Mouse (Mus musculus) midbrain, embryonic 14.5 days (tissue): ENCODE measurements at regions not wholly inside any gene's neighbourhood (a gene's known extent, or its start where the extent isn't known, plus 50 kb on each side); places are given as distances from the start of the nearest gene placed in this dataset.

Source experiments
- ATAC-seq: fragments of 200-750 bp; cut with Nextera tagmentation; 2 replicates; pipeline ENCODE4 v1.8.0; 2017; ENCODE audit warnings: moderate number of reproducible peaks, moderate library complexity; ENCODE audit not compliant: low FRiP score, low TSS enrichment
- DNase-seq: peaks from one replicate; pipeline ENCODE4 v3.0.0-alpha.2; 2015
- H3K27ac ChIP-seq: fragments of 300-500 bp; sonication (generic); replicated peaks from 2 replicates; pipeline ENCODE4 v1.5.1; 2014; ENCODE audit warnings: mild to moderate bottlenecking, low read depth, low read length, moderate library complexity
- H3K27me3 ChIP-seq: fragments of 300-500 bp; sonication (generic); 2 replicates; pipeline ENCODE4 v1.6.1; 2014; ENCODE audit warnings: low read length, control low read depth, mixed read lengths; ENCODE audit not compliant: control insufficient read depth, insufficient read depth
- H3K36me3 ChIP-seq: fragments of 300-500 bp; sonication (generic); 2 replicates; pipeline ENCODE4 v1.6.1; 2014; ENCODE audit warnings: low read length, control low read depth; ENCODE audit not compliant: control insufficient read depth, insufficient read depth
- H3K4me1 ChIP-seq: fragments of 300-500 bp; sonication (generic); 2 replicates; pipeline ENCODE4 v1.6.1; 2014; ENCODE audit warnings: mild to moderate bottlenecking, antibody characterized with exemption, low read length, control low read depth; ENCODE audit not compliant: control insufficient read depth, insufficient read depth
- H3K4me2 ChIP-seq: fragments of 300-500 bp; sonication (generic); 2 replicates; pipeline ENCODE4 v1.6.1; 2014; ENCODE audit warnings: mild to moderate bottlenecking, low read length, moderate library complexity
- H3K4me3 ChIP-seq: fragments of 300-500 bp; sonication (generic); replicated peaks from 2 replicates; pipeline ENCODE4 v1.5.1; 2014; ENCODE audit warnings: low read depth, low read length
- H3K9ac ChIP-seq: fragments of 300-500 bp; sonication (generic); replicated peaks from 2 replicates; pipeline ENCODE4 v1.6.1; 2014; ENCODE audit warnings: mild to moderate bottlenecking, low read length, moderate library complexity
- H3K9me3 ChIP-seq: fragments of 300-500 bp; sonication (generic); 2 replicates; pipeline ENCODE4 v1.6.1; 2016; ENCODE audit warnings: low read length, control low read depth, mixed read lengths; ENCODE audit not compliant: control insufficient read depth
- WGBS: fragments of 180-500 bp; shearing (Covaris S2); extraction: QIAGEN DNeasy Blood & Tissue Kit; methylation state at CpG from one replicate; pipeline ENCODE4 v1.1.7; 2014; 5-methylcytosine and 5-hydroxymethylcytosine counted together

DNA sequence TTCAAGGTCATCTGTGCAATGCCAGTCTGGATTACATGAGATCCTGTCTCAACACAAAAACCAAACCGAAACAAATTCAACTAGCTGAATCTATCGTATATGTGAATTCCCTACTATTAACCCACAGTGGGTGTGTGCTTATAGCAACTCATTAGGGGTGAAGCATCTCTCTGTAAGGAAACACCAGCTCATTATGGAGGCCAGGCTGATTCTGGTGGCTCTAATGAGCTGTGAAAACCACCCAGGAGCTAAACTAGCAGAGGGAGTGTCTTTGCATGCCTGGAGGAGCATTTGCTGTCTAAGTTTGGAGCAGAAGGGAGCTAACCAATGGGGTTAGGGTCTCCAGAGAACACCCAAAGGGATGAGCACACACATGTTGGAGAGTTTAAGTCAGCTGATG lies 54.1 kb upstream of the Adamts2 start:
- no peak for DNase-seq
- 0 out of 2 replicates have a peak, but pooled peaks cover 5% of the 10 kb centered on the region for H3K9me3 ChIP-seq
- 84% methylated on average over 2 of the region's 2 CpGs for WGBS
- H3K27ac ChIP-seq, result no peak overlapping the region
- no peaks in the 10 kb centered on the region for H3K4me1 ChIP-seq
- no peak for ATAC-seq
- no peak overlapping the region for H3K4me2 ChIP-seq
- no peaks in the 10 kb centered on the region for H3K36me3 ChIP-seq
- no peaks in the 10 kb centered on the region for H3K27me3 ChIP-seq
- H3K9ac ChIP-seq, result no peak overlapping the region
- no peak overlapping the region for H3K4me3 ChIP-seq

DNA sequence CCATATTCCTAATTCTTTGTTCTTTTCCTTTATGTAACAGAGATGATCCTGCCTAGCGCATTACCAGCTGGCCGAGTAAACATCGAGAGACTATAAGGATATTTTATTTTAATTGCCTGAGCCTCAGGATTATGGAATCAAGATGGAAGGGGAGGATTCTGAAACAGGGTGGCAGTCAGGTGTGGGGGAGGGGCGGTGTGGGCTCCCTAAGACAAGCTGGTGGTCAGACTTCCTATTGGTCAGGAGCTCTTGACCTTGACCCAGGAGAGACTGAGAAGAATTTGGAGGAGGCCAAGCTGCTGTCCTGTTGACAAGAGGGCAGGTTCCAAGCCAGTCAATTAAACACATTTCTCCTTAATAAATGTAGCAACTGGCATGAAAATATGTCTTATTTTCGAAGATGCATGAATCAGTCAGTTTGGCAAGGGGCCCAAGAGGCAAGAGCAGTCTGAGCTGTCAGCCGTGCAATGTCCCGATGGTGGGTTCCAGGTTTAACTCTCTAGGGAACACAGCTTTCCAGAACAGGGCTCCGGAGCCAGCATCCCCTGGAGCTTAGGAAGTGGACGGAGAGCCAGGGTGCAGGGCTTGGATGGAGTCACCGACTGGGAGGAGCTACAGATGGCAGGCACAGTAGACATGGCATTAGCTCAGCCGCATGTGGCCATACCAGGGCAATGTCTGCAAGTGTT lies 55.3 kb upstream of the Adamts2 start:
- no peak for ATAC-seq
- Histone ChIP-seq H3K36me3 (no peaks in the 10 kb centered on the region), H3K9ac (no peak overlapping the region), H3K4me1 (no peaks in the 10 kb centered on the region), H3K27ac (no peak overlapping the region), H3K4me2 (no peak overlapping the region), H3K9me3 (no peaks in the 10 kb centered on the region), H3K27me3 (no peaks in the 10 kb centered on the region), H3K4me3 (no peak overlapping the region)
- WGBS, result 83% methylated on average over 11 of the region's 11 CpGs
- DNase-seq, result no peak

DNA sequence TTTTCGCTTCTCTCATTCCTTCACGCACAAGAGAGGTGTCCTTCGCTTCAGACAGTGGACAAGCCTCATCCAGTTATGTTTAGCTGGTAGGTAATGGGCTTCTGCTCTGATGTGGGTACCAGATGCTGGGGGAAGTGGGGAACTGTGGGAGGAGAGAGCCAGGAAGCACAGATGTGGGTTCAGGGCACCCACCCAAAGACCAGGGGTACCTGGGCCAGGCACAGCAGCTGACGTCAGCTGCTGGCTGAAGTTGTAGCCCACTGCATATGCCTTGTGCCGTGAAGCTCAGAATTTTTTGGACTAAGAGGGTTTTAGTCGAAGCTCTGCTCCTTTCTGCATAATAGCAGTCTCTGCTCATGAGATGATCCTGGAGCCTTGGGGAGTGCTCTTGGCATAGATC lies 56.5 kb upstream of the Adamts2 start:
- no peak overlapping the region for H3K9ac ChIP-seq
- 83% methylated on average over 6 of the region's 6 CpGs for WGBS
- H3K4me2 ChIP-seq, result no peak overlapping the region
- H3K9me3 ChIP-seq, result no peaks in the 10 kb centered on the region
- H3K4me3 ChIP-seq, result no peak overlapping the region
- H3K27ac ChIP-seq, result no peak overlapping the region
- ATAC-seq, result no peak
- no peaks in the 10 kb centered on the region for H3K36me3 ChIP-seq
- no peaks in the 10 kb centered on the region for H3K4me1 ChIP-seq
- DNase-seq, result no peak
- H3K27me3 ChIP-seq, result no peaks in the 10 kb centered on the region

DNA sequence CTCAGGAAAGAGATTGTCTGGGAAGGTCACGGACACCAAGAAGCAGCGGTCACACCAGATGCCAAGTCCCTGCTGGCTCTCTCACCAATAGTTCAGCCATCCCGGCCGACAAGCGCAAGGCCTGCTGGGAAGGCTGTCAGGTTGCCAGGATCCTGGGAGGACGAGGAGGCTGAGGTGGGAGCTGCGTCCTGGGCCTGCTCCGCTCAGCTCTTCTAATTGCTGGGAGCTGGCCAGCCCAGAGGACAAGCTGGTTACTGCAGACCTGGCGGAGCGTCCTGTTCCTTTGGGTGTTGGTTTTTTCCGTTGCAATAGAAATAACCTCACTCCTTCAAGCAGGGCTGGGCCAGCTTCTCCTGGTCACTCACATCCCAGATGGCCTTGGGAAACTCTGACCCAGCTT lies 61.7 kb upstream of the Adamts2 start:
- Histone ChIP-seq H3K9ac (no peak overlapping the region), H3K4me1 (no peaks in the 10 kb centered on the region), H3K4me3 (no peak overlapping the region), H3K4me2 (no peak overlapping the region), H3K27me3 (no peaks in the 10 kb centered on the region), H3K36me3 (no peaks in the 10 kb centered on the region), H3K27ac (no peak overlapping the region), H3K9me3 (no peaks in the 10 kb centered on the region)
- DNase-seq (no peak), ATAC-seq (no peak)
- WGBS, result 81% methylated on average over 11 of the region's 11 CpGs

DNA sequence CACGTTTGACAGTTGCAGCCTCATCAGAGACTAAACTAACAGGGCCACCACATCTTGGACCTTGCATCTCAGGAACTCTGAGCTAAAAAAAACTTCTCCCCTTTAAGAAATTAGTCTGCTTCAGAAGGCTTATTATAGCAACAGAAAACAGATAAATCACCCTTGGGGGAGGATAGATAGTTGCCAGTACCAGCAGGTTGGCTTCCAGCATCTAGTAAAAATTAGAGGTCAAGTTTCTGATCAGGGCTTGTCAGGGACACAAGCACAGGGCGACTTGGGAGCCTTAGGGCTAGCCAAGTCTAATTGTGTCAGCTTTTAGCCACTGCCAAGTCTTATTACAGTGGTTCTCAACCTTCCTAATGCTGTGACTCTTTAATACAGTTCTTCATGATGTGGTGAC lies 67.6 kb upstream of the Adamts2 start:
- no peak overlapping the region for H3K4me2 ChIP-seq
- H3K9me3 ChIP-seq, result no peaks in the 10 kb centered on the region
- ATAC-seq (no peak), DNase-seq (no peak)
- no peaks in the 10 kb centered on the region for H3K27me3 ChIP-seq
- no peak overlapping the region for H3K27ac ChIP-seq
- no peaks in the 10 kb centered on the region for H3K36me3 ChIP-seq
- H3K9ac ChIP-seq, result no peak overlapping the region
- H3K4me1 ChIP-seq, result no peaks in the 10 kb centered on the region
- 42% methylated on average over 2 of the region's 2 CpGs for WGBS
- no peak overlapping the region for H3K4me3 ChIP-seq

DNA sequence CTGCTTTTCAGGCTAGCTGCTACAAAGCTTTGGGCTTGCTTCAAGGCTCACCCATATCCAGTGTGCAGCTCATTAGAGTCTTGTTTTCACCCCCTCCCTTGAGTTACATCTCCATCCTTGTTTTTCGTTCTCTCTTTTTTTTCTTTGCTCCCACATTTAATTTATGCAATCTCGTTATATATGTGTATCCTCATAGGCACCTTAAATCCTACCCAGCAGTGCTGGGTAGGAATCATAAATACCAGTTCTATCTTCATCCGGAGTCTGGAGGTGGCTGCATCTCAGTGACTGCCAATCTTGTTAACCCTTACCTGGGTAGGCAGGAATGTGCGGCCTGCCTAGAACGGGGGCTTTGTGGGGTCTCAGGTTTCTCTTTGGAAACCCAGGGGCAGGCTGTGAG lies 74.0 kb upstream of the Adamts2 start:
- no peak for DNase-seq
- Histone ChIP-seq H3K9ac (no peak overlapping the region), H3K36me3 (no peaks in the 10 kb centered on the region), H3K4me2 (no peak overlapping the region), H3K27ac (no peak overlapping the region), H3K4me1 (no peaks in the 10 kb centered on the region), H3K9me3 (no peaks in the 10 kb centered on the region), H3K4me3 (no peak overlapping the region), H3K27me3 (no peaks in the 10 kb centered on the region)
- ATAC-seq, result no peak
- WGBS, result 61% methylated on average over 5 of the region's 5 CpGs

DNA sequence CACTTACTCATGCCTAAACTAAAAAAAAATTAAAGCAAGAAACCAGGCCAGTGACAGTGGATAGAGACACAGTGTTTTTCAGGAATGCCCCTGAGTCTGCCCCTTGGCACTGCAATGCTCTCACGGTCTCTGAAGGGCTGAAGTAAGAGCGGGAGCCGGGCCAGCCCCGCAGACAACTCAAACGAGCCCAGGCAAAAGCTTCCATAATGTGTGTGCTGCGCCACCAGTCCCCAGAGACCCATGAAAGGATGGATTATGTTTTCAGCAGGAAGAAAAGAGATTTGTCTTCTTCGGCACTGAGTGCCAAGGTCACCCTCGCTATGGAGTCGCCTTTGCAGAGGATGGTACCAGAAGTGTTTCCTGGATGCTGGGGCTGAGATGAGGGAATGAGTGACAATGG lies 81.7 kb upstream of the Adamts2 start:
- DNase-seq (peak; percentile 50), ATAC-seq (no peak)
- H3K4me3 ChIP-seq, result no peak overlapping the region
- H3K27me3 ChIP-seq, result no peaks in the 10 kb centered on the region
- no peaks in the 10 kb centered on the region for H3K36me3 ChIP-seq
- WGBS, result 49% methylated on average over 9 of the region's 9 CpGs
- no peaks in the 10 kb centered on the region for H3K4me1 ChIP-seq
- H3K27ac ChIP-seq, result no peak overlapping the region
- no peaks in the 10 kb centered on the region for H3K9me3 ChIP-seq
- no peak overlapping the region for H3K9ac ChIP-seq
- no peak overlapping the region for H3K4me2 ChIP-seq

DNA sequence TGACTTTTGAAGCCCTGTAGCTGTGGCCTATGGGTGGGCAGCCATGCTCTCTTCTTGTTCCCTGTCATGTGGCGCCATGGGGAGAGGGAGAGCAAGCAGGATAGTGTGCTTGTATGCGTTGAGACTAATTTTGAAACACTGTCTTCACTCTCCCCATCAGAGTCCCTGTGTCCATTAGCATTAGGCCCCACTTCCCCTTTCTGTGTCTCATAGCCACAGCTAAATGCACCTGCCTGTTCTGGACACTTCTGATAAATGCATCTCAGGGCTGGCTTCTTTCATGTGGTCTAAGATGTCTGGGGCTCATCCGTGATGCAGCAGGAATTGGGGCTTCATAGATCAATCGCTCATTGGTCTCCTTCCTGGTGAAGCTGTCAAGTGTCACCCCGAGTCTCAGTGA lies 77.0 kb upstream of the Rufy1 start:
- Histone ChIP-seq H3K27me3 (no peaks in the 10 kb centered on the region), H3K4me3 (no peak overlapping the region), H3K9me3 (no peaks in the 10 kb centered on the region), H3K36me3 (no peaks in the 10 kb centered on the region), H3K27ac (no peak overlapping the region), H3K4me1 (peaks cover 18% of the 10 kb centered on the region), H3K4me2 (no peak overlapping the region), H3K9ac (no peak overlapping the region)
- ATAC-seq (no peak), DNase-seq (peak; percentile 11)
- 67% methylated on average over 5 of the region's 5 CpGs for WGBS

DNA sequence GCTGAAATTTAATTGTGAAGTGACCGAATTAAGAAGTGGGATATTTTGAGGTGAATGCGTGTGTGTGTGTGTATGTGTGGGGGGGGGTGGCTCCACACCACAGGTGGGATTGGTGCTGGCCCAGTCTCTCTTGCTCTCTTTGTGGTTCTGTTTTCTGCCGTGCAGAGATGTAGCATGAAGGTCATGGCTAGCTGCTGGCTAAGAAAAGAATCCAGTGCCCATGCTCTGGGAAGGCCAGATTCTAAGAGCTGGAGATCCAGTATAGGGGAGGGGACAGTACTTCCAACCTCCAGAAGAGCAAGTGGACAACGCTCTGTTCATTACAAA lies 76.5 kb upstream of the Rufy1 start:
- no peak for ATAC-seq

More for the DNA sequence above, 76.5 kb upstream of the Rufy1 start:
- H3K36me3 ChIP-seq, result no peaks in the 10 kb centered on the region
- no peak for DNase-seq
- peak overlapping the region; percentile 70; the same call in 1 of the 2 replicates for H3K27ac ChIP-seq
- H3K9ac ChIP-seq, result no peak overlapping the region
- no peaks in the 10 kb centered on the region for H3K27me3 ChIP-seq
- H3K9me3 ChIP-seq, result no peaks in the 10 kb centered on the region
- WGBS, result 70% methylated on average over 4 of the region's 4 CpGs
- H3K4me2 ChIP-seq, result no peak overlapping the region
- peaks cover 18% of the 10 kb centered on the region for H3K4me1 ChIP-seq
- no peak overlapping the region for H3K4me3 ChIP-seq
